Mouse (Mus musculus) A20 (cell line): ENCODE results near the gene Mus81.
"Not testable (repeated sequence)": the region's sequence is repeated elsewhere in the genome, so short reads cannot be mapped to it uniquely, and the experiment has no call there.

ENCODE experiments used
- DNase-seq: peaks from one replicate; pipeline ENCODE4 v3.0.0-alpha.2; 2011; ENCODE audit warnings: low read depth, low spot score

Gene Mus81

GRCm38 (mm10) chr19:5492641-5493040, 4.4 kb upstream of the Mus81 start:
- DNase-seq, result no peak

GRCm38 (mm10) chr19:5490898-5491708, 2.9 kb upstream of the Mus81 start:
- DNase-seq, result peak; percentile 95

DNA sequence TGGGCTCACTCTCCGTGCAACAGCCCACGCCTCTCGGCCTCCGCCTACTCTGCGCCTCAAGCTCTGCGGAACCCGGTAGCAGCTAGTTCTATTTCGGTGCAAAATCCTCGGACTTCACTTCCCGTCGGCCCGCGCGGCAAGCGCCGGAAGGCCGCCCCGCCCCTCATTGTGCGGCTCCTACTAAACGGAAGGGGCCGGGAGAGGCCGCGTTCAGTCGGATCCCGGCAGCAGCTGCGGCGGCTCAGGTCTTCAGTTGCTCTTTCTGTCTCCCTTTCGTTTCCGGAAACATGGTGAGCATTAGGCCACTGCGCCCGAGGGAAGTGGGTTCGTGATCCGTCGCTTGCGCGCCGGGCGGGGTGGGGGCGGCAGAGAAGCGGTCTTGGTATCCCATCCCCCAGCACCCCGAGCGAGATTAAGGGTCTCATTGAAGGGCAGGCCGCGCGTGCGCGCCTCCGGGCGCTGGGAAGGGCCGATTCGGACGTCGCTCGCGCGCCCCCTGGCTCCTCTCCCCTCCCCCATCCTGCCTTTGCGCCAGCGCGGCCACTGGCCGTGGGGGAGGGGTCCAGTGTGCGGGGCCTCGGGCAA, 2.2 kb upstream of the Mus81 start, which contains the start of gene Cfl1:
Gene Cfl1 (plus strand): TSS at position 143 of the 585 bp plus-strand sequence.
- DNase-seq, result peak; percentile 98

GRCm38 (mm10) chr19:5489721-5490120, 1.5 kb upstream of the Mus81 start:
- not testable (repeated sequence) for DNase-seq

GRCm38 (mm10) chr19:5488878-5489571, 823 bp upstream of the Mus81 start:
- peak; percentile 100 for DNase-seq

DNA sequence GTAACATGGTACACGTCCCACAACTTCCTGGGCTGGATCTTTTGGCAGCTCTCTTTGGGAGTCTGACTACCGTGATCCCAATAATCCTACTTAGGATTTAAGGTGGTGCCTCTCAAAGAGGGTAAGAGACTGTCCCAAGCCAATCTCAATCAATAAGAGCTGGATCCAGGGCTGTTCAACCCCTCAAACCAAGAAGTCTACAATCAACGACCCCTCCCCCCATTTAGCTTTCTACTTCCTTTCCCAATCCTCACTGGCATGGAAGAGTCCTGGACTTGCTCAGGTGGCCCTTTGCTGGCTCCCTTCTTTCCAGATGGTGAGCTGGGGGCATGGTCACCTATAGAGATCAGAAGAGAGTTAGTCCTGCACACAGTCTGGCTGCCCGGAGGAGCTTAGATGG, 1.4 kb downstream of the Mus81 start:
- DNase-seq, result no peak

GRCm38 (mm10) chr19:5486286-5486685, 1.9 kb downstream of the Mus81 start:
- no peak for DNase-seq

DNA sequence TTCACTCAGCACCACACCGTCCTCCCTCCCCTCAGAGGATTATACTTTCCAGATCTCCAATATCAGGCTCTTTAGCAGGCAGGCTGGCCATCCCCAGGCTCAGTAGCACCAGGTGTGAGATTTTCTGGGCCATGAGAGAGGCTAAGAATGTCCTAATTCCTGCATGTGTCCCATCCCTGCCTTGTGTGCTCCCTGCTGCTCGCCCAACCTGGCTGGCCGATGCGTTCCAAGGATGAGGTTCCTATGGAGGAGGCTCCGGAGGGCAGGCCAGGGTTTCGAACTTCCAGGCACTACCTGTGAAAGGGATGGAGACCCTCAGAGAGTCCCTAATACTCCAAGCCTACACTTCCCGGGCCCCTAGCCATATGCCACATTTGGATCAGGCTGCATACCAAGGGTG, 2.4 kb downstream of the Mus81 start:
- DNase-seq, result no peak

DNA sequence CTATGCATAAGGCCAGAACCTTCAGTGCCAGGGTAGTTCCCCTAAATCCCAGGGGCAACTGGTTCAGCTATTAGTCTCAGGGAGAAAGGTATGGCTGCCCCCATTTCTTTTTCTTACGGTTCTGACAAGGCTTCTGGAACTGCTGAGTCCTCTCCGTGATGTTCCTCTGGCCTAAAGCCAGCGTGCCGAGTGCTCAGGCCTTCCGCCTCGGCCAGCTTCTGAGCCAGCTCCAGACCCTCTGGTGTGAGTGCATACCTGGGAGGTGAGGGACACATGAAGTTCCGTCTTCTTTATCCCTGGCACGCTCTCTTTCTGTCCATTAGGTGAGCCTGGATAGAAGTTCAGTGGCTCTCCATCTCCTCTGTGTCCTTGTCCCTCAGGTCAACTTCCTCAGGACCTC, 2.8 kb downstream of the Mus81 start:
- DNase-seq, result no peak

GRCm38 (mm10) chr19:5484496-5484895, 3.7 kb downstream of the Mus81 start:
- no peak for DNase-seq

DNA sequence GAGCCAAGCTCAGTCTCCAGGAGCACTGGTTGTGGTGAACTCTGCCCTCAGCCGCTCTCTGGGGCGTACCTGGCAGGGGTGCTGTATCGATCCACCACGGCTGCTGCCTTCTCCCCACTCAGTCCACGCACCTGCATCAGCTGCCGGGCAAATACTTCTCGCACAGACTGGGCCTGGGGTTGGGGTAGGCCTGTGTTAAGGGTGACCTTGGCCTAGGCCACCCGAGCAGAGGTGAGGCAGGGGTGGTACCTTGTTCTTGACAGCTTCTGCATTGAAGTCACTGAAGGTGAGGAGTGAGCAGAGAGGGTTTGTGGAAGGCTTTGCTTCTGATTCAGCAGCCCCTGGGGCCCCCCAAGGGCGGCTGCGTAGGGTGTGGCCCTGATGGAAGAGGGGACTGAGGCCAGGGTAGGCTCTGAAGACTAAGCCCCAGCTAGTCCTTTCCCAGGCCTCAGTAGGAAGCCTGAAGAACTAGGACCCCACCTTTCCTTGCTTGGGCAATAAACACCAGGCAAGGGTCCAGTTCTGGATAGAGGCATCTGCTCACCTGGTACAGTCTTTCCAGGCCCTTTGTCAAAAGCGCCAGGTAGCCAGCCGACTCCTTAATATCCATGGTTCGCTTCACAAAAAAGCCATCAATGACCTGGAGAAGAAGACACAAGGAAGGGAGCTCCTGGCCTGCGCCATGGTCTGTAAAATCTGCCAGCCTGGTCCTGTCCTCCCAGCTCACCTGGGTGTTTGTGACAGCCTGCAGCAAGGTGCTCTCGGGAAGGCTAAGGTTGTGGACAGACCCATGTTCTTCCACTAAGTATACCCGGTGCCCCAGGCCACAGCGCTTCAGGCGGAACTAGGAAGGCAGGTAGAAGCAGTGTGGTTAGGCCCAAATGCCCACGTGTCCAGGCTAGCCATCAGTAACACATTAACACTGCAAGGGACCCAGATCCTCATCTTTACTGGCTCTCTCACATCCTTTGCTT, 4.5 kb downstream of the Mus81 start:
- DNase-seq, result no peak

GRCm38 (mm10) chr19:5481398-5481797, 6.8 kb downstream of the Mus81 start:
- no peak for DNase-seq

DNA sequence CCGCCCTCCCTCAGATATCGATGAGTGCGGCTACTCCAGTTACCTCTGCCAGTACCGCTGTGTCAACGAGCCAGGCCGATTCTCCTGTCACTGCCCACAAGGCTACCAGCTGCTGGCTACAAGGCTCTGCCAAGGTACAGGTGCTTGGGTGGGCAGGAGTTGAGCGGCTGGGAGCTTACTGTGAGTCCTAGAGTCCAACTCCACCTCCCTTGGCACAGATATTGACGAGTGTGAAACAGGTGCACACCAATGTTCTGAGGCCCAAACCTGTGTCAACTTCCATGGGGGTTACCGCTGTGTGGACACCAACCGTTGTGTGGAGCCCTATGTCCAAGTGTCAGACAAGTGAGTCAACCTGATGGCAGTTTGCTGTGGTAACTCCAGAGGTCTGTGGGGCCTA, 8.2 kb downstream of the Mus81 start:
- DNase-seq, result no peak

DNA sequence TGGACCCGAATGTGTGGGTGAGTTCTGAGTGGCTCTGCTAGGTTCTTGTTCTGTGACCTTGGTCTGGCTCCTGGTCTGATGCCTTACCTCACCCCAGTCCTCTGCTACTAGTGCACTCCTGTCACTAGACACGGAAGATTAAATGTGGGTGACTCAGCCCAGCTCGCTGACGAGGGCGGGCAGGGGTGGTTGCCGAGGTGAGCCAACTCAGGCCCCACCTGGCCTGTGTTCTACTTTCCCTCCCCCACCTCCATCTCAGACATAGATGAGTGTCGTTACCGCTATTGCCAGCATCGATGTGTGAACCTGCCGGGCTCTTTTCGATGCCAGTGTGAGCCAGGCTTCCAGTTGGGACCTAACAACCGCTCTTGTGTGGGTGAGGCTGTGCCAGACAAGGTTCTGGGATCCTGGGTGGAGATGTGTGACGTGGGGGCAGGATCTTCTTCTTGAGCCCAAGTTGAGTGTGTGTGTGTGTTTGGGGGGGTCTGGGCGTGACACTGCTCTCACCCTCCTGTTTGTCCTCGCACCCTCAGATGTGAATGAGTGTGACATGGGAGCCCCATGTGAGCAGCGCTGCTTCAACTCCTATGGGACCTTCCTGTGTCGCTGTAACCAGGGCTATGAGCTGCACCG, 10.4 kb downstream of the Mus81 start:
- DNase-seq, result no peak

GRCm38 (mm10) chr19:5477004-5477667, 11.1 kb downstream of the Mus81 start:
- DNase-seq, result no peak

DNA sequence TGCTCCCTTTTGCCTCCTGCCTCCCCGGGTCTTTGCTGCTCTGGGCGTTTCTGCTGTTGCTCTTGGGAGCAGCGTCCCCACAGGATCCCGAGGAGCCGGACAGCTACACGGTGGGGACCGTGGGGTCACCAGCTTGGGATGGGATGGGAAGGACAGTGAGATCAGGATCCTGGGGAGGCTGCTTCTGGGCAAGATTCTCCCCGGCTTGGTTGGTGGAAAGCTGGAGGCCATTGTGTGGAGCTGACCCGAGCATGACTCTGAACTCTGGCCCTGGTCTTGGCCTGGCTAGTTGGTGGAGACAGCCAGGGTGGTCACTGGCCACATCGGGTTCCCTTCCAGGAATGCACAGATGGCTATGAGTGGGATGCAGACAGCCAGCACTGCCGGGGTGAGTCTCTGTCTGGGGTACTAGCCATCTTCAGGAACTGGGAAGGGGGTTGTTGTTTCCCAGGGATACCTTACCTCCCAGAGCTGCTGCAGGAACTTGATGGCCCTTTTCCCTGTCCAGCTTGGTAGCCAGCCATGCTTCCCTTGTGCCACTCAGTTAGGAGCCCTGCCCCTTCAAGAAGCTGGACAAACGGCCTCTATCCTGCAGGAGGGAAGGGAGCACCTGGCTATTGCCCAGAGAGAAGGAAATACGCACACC, 13.0 kb downstream of the Mus81 start:
- DNase-seq, result no peak

DNA sequence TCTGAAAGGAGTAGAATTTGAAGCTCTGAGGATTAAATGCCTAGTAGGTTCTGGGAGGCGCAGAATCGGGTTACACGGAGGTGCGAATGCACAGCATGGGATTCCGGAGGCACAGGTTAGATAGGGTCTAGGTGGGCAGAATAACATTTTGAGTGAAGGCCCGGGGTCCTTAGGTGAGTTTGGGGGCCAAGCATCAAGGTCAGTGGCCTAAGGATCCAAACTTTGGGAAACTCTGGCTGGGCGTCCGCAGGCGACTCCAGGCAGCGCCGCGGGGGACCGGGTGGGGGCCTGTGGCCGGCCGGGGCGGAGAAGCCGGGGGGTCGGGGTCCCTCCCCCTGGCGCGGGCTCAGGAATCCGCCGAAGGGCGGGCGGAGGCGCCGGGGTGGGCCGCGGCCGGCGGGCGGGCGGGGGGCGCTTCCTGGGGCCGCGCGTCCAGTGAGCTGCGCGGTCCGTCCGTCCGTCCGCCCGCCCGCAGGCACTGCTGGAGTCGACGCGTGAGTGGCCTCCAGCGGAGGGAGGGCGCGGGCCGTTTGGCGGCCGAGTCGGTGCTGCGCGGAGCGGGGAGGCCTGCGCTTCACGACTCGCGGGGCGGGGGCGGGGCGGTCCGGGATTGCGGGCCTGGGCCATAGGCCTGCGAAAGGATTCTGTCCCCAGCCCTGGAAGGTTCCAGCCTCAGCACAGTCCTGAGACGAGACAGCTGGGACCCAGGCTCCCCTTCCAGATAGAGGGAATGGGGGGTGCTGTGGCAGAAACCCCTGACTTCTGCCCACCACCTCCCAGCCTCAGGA, 13.7 kb downstream of the Mus81 start:
- no peak for DNase-seq

DNA sequence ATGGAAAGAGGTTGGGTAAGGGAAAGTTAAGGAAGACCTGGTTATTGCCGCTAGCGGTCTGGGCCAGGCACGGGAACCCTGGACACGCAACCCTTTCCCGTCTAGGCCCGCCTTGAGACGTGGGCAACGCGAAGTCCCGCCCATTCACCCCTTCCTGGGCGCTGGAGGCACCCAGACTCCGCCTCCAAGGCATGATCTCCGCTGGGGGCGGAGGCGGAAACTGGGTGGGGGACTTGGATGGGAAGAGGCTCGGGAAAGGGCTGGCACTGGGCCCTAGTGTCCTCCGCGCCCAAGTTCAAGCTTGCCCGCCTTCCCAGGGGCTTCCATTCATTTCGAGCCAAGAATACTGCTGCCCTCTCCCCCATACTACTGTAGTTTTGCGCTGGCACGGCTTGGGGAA, 14.5 kb downstream of the Mus81 start, which contains the start of gene Efemp2:
Gene Efemp2 (plus strand): TSS at position 235 of the 400 bp plus-strand sequence.
- no peak for DNase-seq

DNA sequence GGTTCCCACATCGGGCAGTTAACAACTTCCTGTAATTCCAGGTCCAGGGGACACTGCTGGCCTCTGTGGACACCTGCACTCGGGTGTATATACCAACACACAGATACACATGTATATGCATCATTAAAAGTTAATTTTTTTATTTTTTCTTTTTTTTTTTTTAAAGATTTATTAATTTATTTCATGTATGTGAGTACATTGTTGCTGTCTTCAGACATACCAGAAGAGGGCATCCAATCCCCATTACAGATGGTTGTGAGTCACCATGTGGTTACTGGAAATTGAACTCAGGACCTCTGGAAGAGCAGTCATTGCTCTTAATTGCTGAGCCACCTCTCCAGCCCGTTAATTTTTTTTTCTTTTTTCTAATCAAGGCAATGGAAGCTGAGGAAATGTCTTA, 15.3 kb downstream of the Mus81 start:
- peak; percentile 36 for DNase-seq
